Mouse (Mus musculus) lung, adult 2 months (tissue): ENCODE data around the gene Gna15. TPM values are rescaled to one million over a fixed set of nuclear protein-coding genes. Genes with fewer than 3 reads are reported as not detected.

Experiments
- DNase-seq: peaks from one replicate; pipeline ENCODE4 v3.0.0; 2022
- H3K4me1 ChIP-seq: fragments of 200-500 bp; 2 replicates; pipeline ENCODE4 v1.6.1; 2011; ENCODE audit warnings: low read length; ENCODE audit not compliant: control insufficient read depth, insufficient read depth
- H3K4me3 ChIP-seq: fragments of 200-500 bp; replicated peaks from 2 replicates; pipeline ENCODE3; 2011; ENCODE audit warnings: low read depth, mild to moderate bottlenecking, control low read depth, low read length; ENCODE audit errors: extremely low read depth
- CTCF ChIP-seq: fragments of 200-500 bp; IDR thresholded peaks from 2 replicates; pipeline ENCODE4 v1.5.1; 2011; ENCODE audit warnings: mild to moderate bottlenecking, low read length, control low read depth; ENCODE audit not compliant: insufficient read depth
- POLR2A ChIP-seq: fragments of 200-500 bp; IDR thresholded peaks from 2 replicates; pipeline ENCODE4 v1.6.1; 2011; ENCODE audit warnings: low read depth, mild to moderate bottlenecking, control low read depth, low read length, borderline replicate concordance; ENCODE audit errors: extremely low read depth
- WGBS: fragments of 180-500 bp; shearing (Covaris S2); methylation state at CpG from one replicate; pipeline ENCODE4 v1.1.7; 2018; 5-methylcytosine and 5-hydroxymethylcytosine counted together
- polyA plus RNA-seq: library from polyadenylated mRNA; depleted of rRNA; stranded (reverse); fragments of >200 nt; gene quantifications from 2 replicates; pipeline ENCODE4 v1.2.3, GENCODE M21; 2012; rRNA removed

Gene Gna15
- 8.5 and 9.5 TPM in 2 replicates for polyA plus RNA-seq

- WGBS: 30% methylated on average over 9 of the region's 9 CpGs
- H3K4me3 ChIP-seq: peak within 1 kb of the TSS; percentile 38
These were observed at the start of gene Gna15 for GRCm38 (mm10) chr10:81524051-81524605. Gene Gna15, minus strand, starts transcription at chr10:81524225.

GRCm38 (mm10) chr10:81572975-81573374 is 49.0 kb upstream of the Gna15 start:
- TF ChIP-seq CTCF (no peak), POLR2A (no peak)
- WGBS: 50% methylated on average over 9 of the region's 9 CpGs
- no peak for DNase-seq
- H3K4me3 ChIP-seq: no peak overlapping the region
- H3K4me1 ChIP-seq: 0 out of 2 replicates have a peak, but pooled peaks cover 5% of the 10 kb centered on the region

More at GRCm38 (mm10) chr10:81524051-81524605, at the start of gene Gna15:
- H3K4me1 ChIP-seq: peaks cover 17% of the 10 kb centered on the region
- DNase-seq: peak; percentile 26
- TF ChIP-seq POLR2A (no peak), CTCF (no peak)

GRCm38 (mm10) chr10:81572133-81572671 is 48.2 kb upstream of the Gna15 start:
- Histone ChIP-seq H3K4me3 (no peak overlapping the region), H3K4me1 (0 out of 2 replicates have a peak, but pooled peaks cover 5% of the 10 kb centered on the region)
- DNase-seq: no peak
- TF ChIP-seq POLR2A: no peak
- TF ChIP-seq CTCF: no peak
- WGBS: 25% methylated on average over 9 of the region's 9 CpGs

GRCm38 (mm10) chr10:81571501-81571876 is 47.5 kb upstream of the Gna15 start:
- under 1% methylated on average over 18 of the region's 18 CpGs for WGBS
- no peak for TF ChIP-seq CTCF
- TF ChIP-seq POLR2A: 0 out of 2 replicates have a peak, but pooled peaks have one; percentile 18
- Histone ChIP-seq H3K4me1 (0 out of 2 replicates have a peak, but pooled peaks cover 5% of the 10 kb centered on the region), H3K4me3 (peak overlapping the region; percentile 67)
- peak; percentile 97 for DNase-seq

GRCm38 (mm10) chr10:81570831-81571500 is 46.9 kb upstream of the Gna15 start:
- DNase-seq: peak; percentile 90
- WGBS: 2% methylated on average over 29 of the region's 34 CpGs

GRCm38 (mm10) chr10:81570238-81570800 is 46.3 kb upstream of the Gna15 start:
- no peak for TF ChIP-seq CTCF
- no peak for TF ChIP-seq POLR2A
- 15% methylated on average over 8 of the region's 11 CpGs for WGBS
- DNase-seq: no peak
- H3K4me1 ChIP-seq: 0 out of 2 replicates have a peak, but pooled peaks cover 2% of the 10 kb centered on the region
- H3K4me3 ChIP-seq: peak overlapping the region; percentile 54

More at GRCm38 (mm10) chr10:81570831-81571500, 46.9 kb upstream of the Gna15 start:
- Histone ChIP-seq H3K4me1 (0 out of 2 replicates have a peak, but pooled peaks cover 5% of the 10 kb centered on the region), H3K4me3 (peak overlapping the region; percentile 67)
- TF ChIP-seq POLR2A (no peak), CTCF (no peak)

GRCm38 (mm10) chr10:81569507-81570237 is 45.6 kb upstream of the Gna15 start:
- Histone ChIP-seq H3K4me1 (peaks cover under 1% of the 10 kb centered on the region; the same call in 1 of the 2 replicates), H3K4me3 (no peak overlapping the region)
- 80% methylated on average over 9 of the region's 9 CpGs for WGBS
- no peak for TF ChIP-seq CTCF
- TF ChIP-seq POLR2A: no peak
- no peak for DNase-seq

GRCm38 (mm10) chr10:81568381-81569191 is 44.6 kb upstream of the Gna15 start:
- 29% methylated on average over 16 of the region's 16 CpGs for WGBS
- no peak overlapping the region for H3K4me3 ChIP-seq
- TF ChIP-seq CTCF (no peak), POLR2A (no peak)
- no peak for DNase-seq
- H3K4me1 ChIP-seq: peaks cover 11% of the 10 kb centered on the region
